Mouse (Mus musculus): ENCODE data around the gene Cdc42ep3. TPM values are rescaled to one million over a fixed set of nuclear protein-coding genes. Genes with fewer than 3 reads are reported as not detected.

Gene Cdc42ep3
- polyA plus RNA-seq, 1 experiment from 2014 or later: 20.7 TPM

- DNase-seq (ENCODE audit: low spot score) (no peak), ATAC-seq (replicated peaks; ENCODE audit: low FRiP score) (no peak; the same call in 1 of the 2 replicates)
- Histone ChIP-seq H3K27me3 (ENCODE audit: control insufficient read depth, insufficient read depth, low read length) (no peaks in the 10 kb centered on the region), H3K4me2 (ENCODE audit: low read depth, low read length, severe bottlenecking) (no peak overlapping the region), H3K27ac (ENCODE audit: low read depth, low read length) (no peak overlapping the region), H3K9ac (ENCODE audit: low read length) (no peak overlapping the region), H3K9me3 (ENCODE audit: control insufficient read depth, low read length) (no peaks in the 10 kb centered on the region), H3K36me3 (ENCODE audit: control insufficient read depth, insufficient read depth, low read length) (no peaks in the 10 kb centered on the region), H3K4me3 (ENCODE audit: low read depth, low read length) (no peak overlapping the region), H3K4me1 (replicated peaks; ENCODE audit: control insufficient read depth, insufficient read depth, low read length) (no peaks in the 10 kb centered on the region)
- WGBS: 47% methylated on average over 6 of the region's 6 CpGs
Observed at GRCm38 (mm10) chr17:79285030-79285601, 69.8 kb downstream of the Cdc42ep3 start.

Data from forebrain, embryonic 11.5 days (tissue).